Mouse (Mus musculus): ENCODE data around the gene Mindy2. TPM values are rescaled to one million over a fixed set of nuclear protein-coding genes. Genes with fewer than 3 reads are reported as not detected.
"Not testable (repeated sequence)": the region's sequence is repeated elsewhere in the genome, so short reads cannot be mapped to it uniquely, and the experiment has no call there.

Mindy2 gene
- polyA plus RNA-seq, 1 experiment from 2014 or later = 12.9 TPM

- H3K4me3 ChIP-seq (ENCODE audit: low read depth, low read length) = no peak overlapping the region
- H3K36me3 ChIP-seq (ENCODE audit: control insufficient read depth, insufficient read depth) = peaks cover 25% of the 10 kb centered on the region
- H3K27ac ChIP-seq (ENCODE audit: low read length) = no peak overlapping the region
- no peak overlapping the region for H3K4me2 ChIP-seq (ENCODE audit: low read depth, low read length)
- H3K4me1 ChIP-seq (ENCODE audit: control insufficient read depth, low read depth, low read length) = no peaks in the 10 kb centered on the region
- H3K9ac ChIP-seq (ENCODE audit: low read depth, low read length) = no peak overlapping the region
- ATAC-seq (ENCODE audit: low read depth) = no peak
- 66% methylated on average over 5 of the region's 5 CpGs for WGBS (ENCODE audit: insufficient replicate concordance)
- H3K9me3 ChIP-seq (replicated peaks; ENCODE audit: control insufficient read depth, low read length) = no peaks in the 10 kb centered on the region
- H3K27me3 ChIP-seq (ENCODE audit: control insufficient read depth, insufficient read depth, low read depth, low read length) = no peaks in the 10 kb centered on the region
Observed at GRCm38 (mm10) chr9:70580956-70581355, 76.0 kb downstream of the Mindy2 start.

- no peaks in the 10 kb centered on the region for H3K9me3 ChIP-seq (replicated peaks; ENCODE audit: control insufficient read depth, low read length)
- WGBS (ENCODE audit: insufficient replicate concordance) = 52% methylated on average over 2 of the region's 2 CpGs
- no peaks in the 10 kb centered on the region for H3K4me1 ChIP-seq (ENCODE audit: control insufficient read depth, low read depth, low read length)
- H3K4me2 ChIP-seq (ENCODE audit: low read depth, low read length) = no peak overlapping the region
- no peak overlapping the region for H3K4me3 ChIP-seq (ENCODE audit: low read depth, low read length)
- no peak overlapping the region for H3K9ac ChIP-seq (ENCODE audit: low read depth, low read length)
- no peak for ATAC-seq (ENCODE audit: low read depth)
- no peak overlapping the region for H3K27ac ChIP-seq (ENCODE audit: low read length)
- no peaks in the 10 kb centered on the region for H3K27me3 ChIP-seq (ENCODE audit: control insufficient read depth, insufficient read depth, low read depth, low read length)
- H3K36me3 ChIP-seq (ENCODE audit: control insufficient read depth, insufficient read depth) = peaks cover 21% of the 10 kb centered on the region
Observed at GRCm38 (mm10) chr9:70578123-70578522, 78.9 kb downstream of the Mindy2 start.

- no peak overlapping the region for H3K9ac ChIP-seq (ENCODE audit: low read depth, low read length)
- no peak overlapping the region for H3K4me3 ChIP-seq (ENCODE audit: low read depth, low read length)
- ATAC-seq (ENCODE audit: low read depth) = no peak
- H3K9me3 ChIP-seq (replicated peaks; ENCODE audit: control insufficient read depth, low read length) = no peaks in the 10 kb centered on the region
- H3K36me3 ChIP-seq (ENCODE audit: control insufficient read depth, insufficient read depth) = peaks cover 10% of the 10 kb centered on the region
- H3K4me1 ChIP-seq (ENCODE audit: control insufficient read depth, low read depth, low read length) = no peaks in the 10 kb centered on the region
- H3K27me3 ChIP-seq (ENCODE audit: control insufficient read depth, insufficient read depth, low read depth, low read length) = no peaks in the 10 kb centered on the region
- no peak overlapping the region for H3K27ac ChIP-seq (ENCODE audit: low read length)
- H3K4me2 ChIP-seq (ENCODE audit: low read depth, low read length) = no peak overlapping the region
- WGBS (ENCODE audit: insufficient replicate concordance) = 85% methylated on average over 8 of the region's 8 CpGs
Observed at GRCm38 (mm10) chr9:70570351-70570750, 86.6 kb downstream of the Mindy2 start.

- Histone ChIP-seq H3K9ac (ENCODE audit: low read depth, low read length) (no peak overlapping the region), H3K4me1 (ENCODE audit: control insufficient read depth, low read depth, low read length) (no peaks in the 10 kb centered on the region), H3K27ac (ENCODE audit: low read length) (no peak overlapping the region), H3K27me3 (ENCODE audit: control insufficient read depth, insufficient read depth, low read depth, low read length) (no peaks in the 10 kb centered on the region), H3K4me3 (ENCODE audit: low read depth, low read length) (no peak overlapping the region), H3K9me3 (replicated peaks; ENCODE audit: control insufficient read depth, low read length) (no peaks in the 10 kb centered on the region), H3K4me2 (ENCODE audit: low read depth, low read length) (no peak overlapping the region), H3K36me3 (ENCODE audit: control insufficient read depth, insufficient read depth) (no peaks in the 10 kb centered on the region; the same call in 1 of the 2 replicates)
- ATAC-seq (ENCODE audit: low read depth) = peak; percentile 43; the same call in 1 of the 2 replicates
- 64% methylated on average over 5 of the region's 5 CpGs for WGBS (ENCODE audit: insufficient replicate concordance)
Observed at GRCm38 (mm10) chr9:70567651-70568050, 89.3 kb downstream of the Mindy2 start.

- Histone ChIP-seq H3K36me3 (ENCODE audit: control insufficient read depth, insufficient read depth) (peaks cover 4% of the 10 kb centered on the region; the same call in 1 of the 2 replicates), H3K4me2 (ENCODE audit: low read depth, low read length) (no peak overlapping the region), H3K9me3 (replicated peaks; ENCODE audit: control insufficient read depth, low read length) (no peaks in the 10 kb centered on the region), H3K4me1 (ENCODE audit: control insufficient read depth, low read depth, low read length) (no peaks in the 10 kb centered on the region), H3K4me3 (ENCODE audit: low read depth, low read length) (no peak overlapping the region), H3K27ac (ENCODE audit: low read length) (no peak overlapping the region), H3K27me3 (ENCODE audit: control insufficient read depth, insufficient read depth, low read depth, low read length) (no peaks in the 10 kb centered on the region), H3K9ac (ENCODE audit: low read depth, low read length) (no peak overlapping the region)
- no peak for ATAC-seq (ENCODE audit: low read depth)
- 76% methylated on average over 3 of the region's 3 CpGs for WGBS (ENCODE audit: insufficient replicate concordance)
Observed at GRCm38 (mm10) chr9:70562825-70563224, 94.1 kb downstream of the Mindy2 start.

GRCm38 (mm10) chr9:70556796-70557195 is 100.2 kb downstream of the Mindy2 start:
- H3K9ac ChIP-seq (ENCODE audit: low read depth, low read length) = no peak overlapping the region
- H3K9me3 ChIP-seq (replicated peaks; ENCODE audit: control insufficient read depth, low read length) = no peaks in the 10 kb centered on the region
- ATAC-seq (ENCODE audit: low read depth) = no peak
- H3K27ac ChIP-seq (ENCODE audit: low read length) = no peak overlapping the region
- H3K4me1 ChIP-seq (ENCODE audit: control insufficient read depth, low read depth, low read length) = no peaks in the 10 kb centered on the region
- no peak overlapping the region for H3K4me3 ChIP-seq (ENCODE audit: low read depth, low read length)
- no peaks in the 10 kb centered on the region for H3K27me3 ChIP-seq (ENCODE audit: control insufficient read depth, insufficient read depth, low read depth, low read length)
- WGBS (ENCODE audit: insufficient replicate concordance) = 79% methylated on average over 5 of the region's 5 CpGs
- H3K36me3 ChIP-seq (ENCODE audit: control insufficient read depth, insufficient read depth) = peaks cover 9% of the 10 kb centered on the region; the same call in 1 of the 2 replicates
- H3K4me2 ChIP-seq (ENCODE audit: low read depth, low read length) = no peak overlapping the region

- Histone ChIP-seq H3K27ac (ENCODE audit: low read length) (no peak overlapping the region), H3K27me3 (ENCODE audit: control insufficient read depth, insufficient read depth, low read depth, low read length) (no peaks in the 10 kb centered on the region), H3K4me2 (ENCODE audit: low read depth, low read length) (no peak overlapping the region), H3K9me3 (replicated peaks; ENCODE audit: control insufficient read depth, low read length) (no peaks in the 10 kb centered on the region), H3K4me3 (ENCODE audit: low read depth, low read length) (no peak overlapping the region), H3K36me3 (ENCODE audit: control insufficient read depth, insufficient read depth) (peaks cover 9% of the 10 kb centered on the region; the same call in 1 of the 2 replicates), H3K9ac (ENCODE audit: low read depth, low read length) (no peak overlapping the region), H3K4me1 (ENCODE audit: control insufficient read depth, low read depth, low read length) (no peaks in the 10 kb centered on the region)
- ATAC-seq (ENCODE audit: low read depth) = no peak
Observed at GRCm38 (mm10) chr9:70555431-70555830, 101.5 kb downstream of the Mindy2 start.

- H3K27me3 ChIP-seq (ENCODE audit: control insufficient read depth, insufficient read depth, low read depth, low read length); H3K9ac ChIP-seq (ENCODE audit: low read depth, low read length); H3K27ac ChIP-seq (ENCODE audit: low read length); H3K4me2 ChIP-seq (ENCODE audit: low read depth, low read length); H3K4me1 ChIP-seq (ENCODE audit: control insufficient read depth, low read depth, low read length); H3K36me3 ChIP-seq (ENCODE audit: control insufficient read depth, insufficient read depth); H3K4me3 ChIP-seq (ENCODE audit: low read depth, low read length); ATAC-seq (ENCODE audit: low read depth); H3K9me3 ChIP-seq (replicated peaks; ENCODE audit: control insufficient read depth, low read length): not testable (repeated sequence)
- WGBS (ENCODE audit: insufficient replicate concordance) = 87% methylated on average over 2 of the region's 2 CpGs
Observed at GRCm38 (mm10) chr9:70552233-70552632, 104.7 kb downstream of the Mindy2 start.

GRCm38 (mm10) chr9:70551524-70551923 is 105.5 kb downstream of the Mindy2 start:
- ATAC-seq (ENCODE audit: low read depth) = no peak
- no peak overlapping the region for H3K4me3 ChIP-seq (ENCODE audit: low read depth, low read length)
- H3K4me1 ChIP-seq (ENCODE audit: control insufficient read depth, low read depth, low read length) = no peaks in the 10 kb centered on the region
- peaks cover 9% of the 10 kb centered on the region for H3K36me3 ChIP-seq (ENCODE audit: control insufficient read depth, insufficient read depth)
- 93% methylated on average over 1 of the region's 1 CpGs for WGBS (ENCODE audit: insufficient replicate concordance)
- H3K27me3 ChIP-seq (ENCODE audit: control insufficient read depth, insufficient read depth, low read depth, low read length) = no peaks in the 10 kb centered on the region
- no peak overlapping the region for H3K4me2 ChIP-seq (ENCODE audit: low read depth, low read length)
- no peak overlapping the region for H3K27ac ChIP-seq (ENCODE audit: low read length)
- no peaks in the 10 kb centered on the region for H3K9me3 ChIP-seq (replicated peaks; ENCODE audit: control insufficient read depth, low read length)
- no peak overlapping the region for H3K9ac ChIP-seq (ENCODE audit: low read depth, low read length)

Measured in liver, embryonic 16.5 days (tissue).